Mouse (Mus musculus) urinary bladder, postnatal 0 days (tissue): Measurements from ENCODE around the gene Ybey. TPM values are rescaled to one million over a fixed set of nuclear protein-coding genes. Genes with fewer than 3 reads are reported as not detected.

Source experiments
- polyA plus RNA-seq: library from polyadenylated mRNA; unstranded; fragments of >200 nt; fragmentation: Nextera tagmentation; extraction: Ambion mirVana; gene quantifications from 2 replicates; pipeline ENCODE4 v1.2.1, GENCODE M21; 2015

The Ybey gene
- polyA plus RNA-seq: 3.1 and 3.4 TPM in 2 replicates

GRCm38 (mm10) chr10:76468203-76469162 lies at the start of gene Ybey, which contains the start of gene Mcm3ap:
TSS of gene Ybey (minus strand) at chr10:76469114.
TSS of gene Mcm3ap (plus strand) at chr10:76468927.

DNA sequence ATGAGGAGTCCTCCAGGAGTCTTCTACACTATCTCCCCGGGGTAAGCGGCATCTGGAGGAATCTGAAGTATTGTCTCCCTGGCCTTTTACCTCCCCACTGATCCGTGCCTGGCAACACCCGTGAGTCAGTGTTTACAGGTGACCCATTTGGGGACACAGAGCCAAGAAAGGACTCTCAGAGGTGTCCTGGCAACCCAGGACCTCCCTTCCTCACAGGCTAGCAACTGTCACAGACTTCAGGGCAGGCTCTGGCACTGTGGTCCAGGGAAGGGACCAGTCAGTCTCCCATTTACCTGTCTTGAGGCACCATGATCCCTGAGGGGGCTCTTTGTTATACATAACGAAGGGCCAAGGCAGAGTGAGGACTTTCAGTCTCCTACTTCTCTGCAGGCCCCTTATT lies 20.1 kb downstream of the Ybey start, which contains the start of gene 2610028H24Rik:
Gene 2610028H24Rik, plus strand, starts transcription at position 231 of the 400 bp plus-strand sequence.

GRCm38 (mm10) chr10:76442178-76443088 lies 26.5 kb downstream of the Ybey start, which contains the start of gene Pcnt:
TSS of gene Pcnt (minus strand) at chr10:76442786.

DNA sequence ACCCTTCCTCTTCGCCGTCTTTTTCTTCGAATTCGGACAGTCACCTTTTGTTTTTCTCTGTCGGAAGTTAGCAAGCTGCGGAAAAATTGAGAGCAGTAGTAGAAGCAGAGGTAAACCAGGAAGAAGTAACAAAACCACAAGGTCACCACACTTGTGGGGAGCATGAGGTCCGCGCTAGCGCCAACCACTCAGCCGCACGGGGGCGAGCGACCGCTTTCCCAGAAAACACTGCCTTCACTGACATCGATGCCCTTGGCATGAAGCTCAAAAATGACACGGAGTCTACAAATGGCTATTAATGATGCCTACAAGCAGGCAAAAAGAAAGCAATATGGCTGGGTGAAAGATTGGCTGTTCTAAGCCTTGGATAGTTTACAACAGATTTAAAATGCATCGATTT lies 28.6 kb downstream of the Ybey start, which contains the start of gene AC141477.1:
Gene AC141477.1, minus strand, starts transcription at position 164 of the 400 bp plus-strand sequence.

Other genes with a start within 250 kb of the Ybey start
- gene Prmt2, start 231.2 kb downstream of the Ybey start, polyA plus RNA-seq: 38.4 and 39.0 TPM in 2 replicates
- 1.5 and 1.9 TPM in 2 replicates for gene S100b, start 215.3 kb downstream of the Ybey start, polyA plus RNA-seq
- gene Dip2a, start 123.8 kb downstream of the Ybey start, polyA plus RNA-seq: 7.4 TPM in 2 replicates
- not detected in 2 replicates for gene AC141477.1, start 28.7 kb downstream of the Ybey start, polyA plus RNA-seq
- 3.7 and 5.2 TPM in 2 replicates for gene Pcnt, start 26.3 kb downstream of the Ybey start, polyA plus RNA-seq
- gene 2610028H24Rik, start 20.0 kb downstream of the Ybey start, polyA plus RNA-seq: not detected in 2 replicates
- 24.9 and 27.8 TPM in 2 replicates for gene Mcm3ap, start 187 bp downstream of the Ybey start, polyA plus RNA-seq
- gene Lss, start 62.5 kb upstream of the Ybey start, polyA plus RNA-seq: 27.7 and 57.3 TPM in 2 replicates
- gene Spatc1l, start 93.2 kb upstream of the Ybey start, polyA plus RNA-seq: not detected in 2 replicates
- gene Ftcd, start 106.5 kb upstream of the Ybey start, polyA plus RNA-seq: 0.28 and 0.54 TPM in 2 replicates
- gene Col6a2, start 154.5 kb upstream of the Ybey start, polyA plus RNA-seq: 347 and 388 TPM in 2 replicates